Mouse (Mus musculus): ENCODE measurements around the gene Ly6g6f. TPM values are rescaled to one million over a fixed set of nuclear protein-coding genes. Genes with fewer than 3 reads are reported as not detected.

The Ly6g6f gene
- polyA plus RNA-seq, 1 experiment from 2014 or later = not detected

- peak; percentile 98 for ATAC-seq
- Histone ChIP-seq H3K4me3 (ENCODE audit: low read depth, low read length) (peak within 1 kb of the TSS; percentile 64), H3K9me3 (replicated peaks; ENCODE audit: control insufficient read depth, low read length, poor library complexity, severe bottlenecking) (no peaks in the 10 kb centered on the region), H3K27me3 (ENCODE audit: control insufficient read depth, insufficient read depth, low read depth, low read length) (no peaks in the 10 kb centered on the region), H3K9ac (ENCODE audit: low read depth, low read length) (peak within 1 kb of the TSS; percentile 95), H3K4me1 (ENCODE audit: control insufficient read depth, insufficient read depth, low read length) (peaks cover 12% of the 10 kb centered on the region), H3K36me3 (ENCODE audit: control insufficient read depth, insufficient read depth, low read length) (peaks cover 14% of the 10 kb centered on the region; the same call in 1 of the 2 replicates), H3K27ac (ENCODE audit: low read length) (peak within 1 kb of the TSS; percentile 99), H3K4me2 (ENCODE audit: low read length) (peak within 1 kb of the TSS; percentile 57)
- WGBS = 4% methylated on average over 63 of the region's 67 CpGs
Observed at GRCm38 (mm10) chr17:35088825-35089644, 3.6 kb upstream of the Ly6g6f start, which contains the start of gene Abhd16a. Abhd16a (plus strand) TSS chr17:35089263.

DNA sequence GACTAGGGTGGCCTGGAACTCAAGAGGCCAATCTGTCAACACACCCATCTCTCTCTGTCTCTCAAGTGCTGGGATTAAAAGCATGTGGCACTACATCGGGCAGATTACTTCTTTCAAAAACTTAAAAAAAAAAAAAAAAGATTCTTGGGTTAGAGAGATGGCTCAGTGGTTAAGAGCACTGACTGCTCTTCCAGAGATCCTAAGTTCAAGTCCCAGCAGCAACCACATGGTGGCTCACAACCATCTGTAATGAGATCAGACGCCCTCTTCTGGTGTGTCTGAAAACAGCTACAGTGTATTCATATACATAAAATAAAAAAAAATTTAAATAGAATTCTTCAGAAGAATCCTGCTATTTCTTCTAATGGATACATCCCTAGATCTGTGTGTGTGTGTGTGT is 2.7 kb upstream of the Ly6g6f start:
- Histone ChIP-seq H3K27me3 (ENCODE audit: control insufficient read depth, insufficient read depth, low read depth, low read length) (no peaks in the 10 kb centered on the region), H3K4me3 (ENCODE audit: low read depth, low read length) (no peak overlapping the region), H3K4me2 (ENCODE audit: low read length) (no peak overlapping the region), H3K4me1 (ENCODE audit: control insufficient read depth, insufficient read depth, low read length) (peaks cover 12% of the 10 kb centered on the region), H3K27ac (ENCODE audit: low read length) (no peak overlapping the region), H3K9ac (ENCODE audit: low read depth, low read length) (no peak overlapping the region), H3K9me3 (replicated peaks; ENCODE audit: control insufficient read depth, low read length, poor library complexity, severe bottlenecking) (no peaks in the 10 kb centered on the region), H3K36me3 (ENCODE audit: control insufficient read depth, insufficient read depth, low read length) (peaks cover 12% of the 10 kb centered on the region; the same call in 1 of the 2 replicates)
- 49% methylated on average over 2 of the region's 2 CpGs for WGBS
- ATAC-seq = no peak

- no peaks in the 10 kb centered on the region for H3K27me3 ChIP-seq (ENCODE audit: control insufficient read depth, insufficient read depth, low read depth, low read length)
- ATAC-seq = no peak
- no peak overlapping the region for H3K4me3 ChIP-seq (ENCODE audit: low read depth, low read length)
- no peaks in the 10 kb centered on the region for H3K4me1 ChIP-seq (ENCODE audit: control insufficient read depth, insufficient read depth, low read length)
- no peak overlapping the region for H3K9ac ChIP-seq (ENCODE audit: low read depth, low read length)
- no peaks in the 10 kb centered on the region for H3K9me3 ChIP-seq (replicated peaks; ENCODE audit: control insufficient read depth, low read length, poor library complexity, severe bottlenecking)
- H3K27ac ChIP-seq (ENCODE audit: low read length) = no peak overlapping the region
- no peaks in the 10 kb centered on the region for H3K36me3 ChIP-seq (ENCODE audit: control insufficient read depth, insufficient read depth, low read length)
- WGBS = 90% methylated on average over 3 of the region's 3 CpGs
- H3K4me2 ChIP-seq (ENCODE audit: low read length) = no peak overlapping the region
Observed at GRCm38 (mm10) chr17:35083929-35084497, 1.4 kb downstream of the Ly6g6f start.

DNA sequence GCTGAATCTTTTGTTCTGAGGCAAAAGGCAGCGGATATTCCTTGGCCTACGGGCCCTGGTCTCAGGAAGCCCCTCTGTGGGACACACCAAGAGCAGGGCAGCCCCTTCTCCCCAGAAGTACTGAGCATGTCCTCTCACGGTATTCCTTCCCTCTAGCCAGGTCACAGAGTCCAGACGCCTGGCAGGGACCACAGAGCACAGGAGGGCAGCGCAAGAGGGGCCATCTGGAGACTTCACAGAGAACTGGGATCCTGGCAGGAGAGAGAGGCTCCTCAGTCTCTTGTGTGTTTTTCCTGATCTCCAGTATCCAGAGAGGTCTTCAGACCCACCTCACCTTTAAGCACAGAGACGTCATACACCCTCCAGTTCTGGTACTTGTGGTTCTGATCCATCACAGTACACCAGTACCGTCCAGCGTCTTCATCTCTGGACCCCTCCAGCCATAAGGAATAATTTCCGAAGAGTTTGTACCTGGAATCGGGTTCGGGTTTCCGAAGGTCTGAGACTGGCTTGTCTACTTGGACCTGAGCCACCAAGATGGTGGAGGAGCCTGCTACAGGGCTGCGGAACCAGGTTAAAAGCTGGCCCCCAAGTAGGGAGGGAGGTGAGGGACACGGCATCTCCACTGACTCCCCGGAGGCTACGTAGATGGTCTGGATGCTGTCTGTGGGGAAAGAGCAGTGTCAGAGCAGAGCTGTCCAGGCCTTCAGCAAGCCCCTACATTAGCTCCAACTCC is 2.4 kb downstream of the Ly6g6f start:
- 84% methylated on average over 16 of the region's 16 CpGs for WGBS
- H3K27me3 ChIP-seq (ENCODE audit: control insufficient read depth, insufficient read depth, low read depth, low read length) = no peaks in the 10 kb centered on the region
- H3K27ac ChIP-seq (ENCODE audit: low read length) = no peak overlapping the region
- no peak overlapping the region for H3K9ac ChIP-seq (ENCODE audit: low read depth, low read length)
- no peak for ATAC-seq
- H3K36me3 ChIP-seq (ENCODE audit: control insufficient read depth, insufficient read depth, low read length) = no peaks in the 10 kb centered on the region
- no peaks in the 10 kb centered on the region for H3K4me1 ChIP-seq (ENCODE audit: control insufficient read depth, insufficient read depth, low read length)
- H3K9me3 ChIP-seq (replicated peaks; ENCODE audit: control insufficient read depth, low read length, poor library complexity, severe bottlenecking) = no peaks in the 10 kb centered on the region
- no peak overlapping the region for H3K4me3 ChIP-seq (ENCODE audit: low read depth, low read length)
- no peak overlapping the region for H3K4me2 ChIP-seq (ENCODE audit: low read length)

DNA sequence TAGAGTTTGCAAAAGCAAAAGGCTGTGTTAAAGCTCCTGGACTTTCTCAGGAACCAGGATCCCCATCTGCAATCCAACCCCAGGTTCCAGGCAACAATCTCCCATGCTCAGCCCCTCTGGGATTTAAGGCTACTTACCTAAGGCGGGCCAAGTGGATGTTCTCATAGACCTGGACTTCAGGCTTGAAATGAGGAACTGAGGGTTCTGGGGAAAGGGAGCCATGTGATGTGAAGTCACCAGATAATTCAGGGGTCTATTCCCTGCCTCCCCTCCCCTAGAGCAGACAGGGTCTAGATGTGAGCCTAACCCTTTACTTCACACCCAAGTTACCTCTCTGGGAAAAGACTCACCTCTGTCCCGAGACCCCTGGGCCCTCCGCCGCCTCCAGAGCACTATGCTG is 4.7 kb downstream of the Ly6g6f start:
- no peak overlapping the region for H3K4me2 ChIP-seq (ENCODE audit: low read length)
- no peaks in the 10 kb centered on the region for H3K27me3 ChIP-seq (ENCODE audit: control insufficient read depth, insufficient read depth, low read depth, low read length)
- no peak overlapping the region for H3K4me3 ChIP-seq (ENCODE audit: low read depth, low read length)
- WGBS = 84% methylated on average over 4 of the region's 4 CpGs
- ATAC-seq = no peak
- H3K27ac ChIP-seq (ENCODE audit: low read length) = no peak overlapping the region
- no peaks in the 10 kb centered on the region for H3K9me3 ChIP-seq (replicated peaks; ENCODE audit: control insufficient read depth, low read length, poor library complexity, severe bottlenecking)
- H3K36me3 ChIP-seq (ENCODE audit: control insufficient read depth, insufficient read depth, low read length) = no peaks in the 10 kb centered on the region
- no peak overlapping the region for H3K9ac ChIP-seq (ENCODE audit: low read depth, low read length)
- H3K4me1 ChIP-seq (ENCODE audit: control insufficient read depth, insufficient read depth, low read length) = no peaks in the 10 kb centered on the region

DNA sequence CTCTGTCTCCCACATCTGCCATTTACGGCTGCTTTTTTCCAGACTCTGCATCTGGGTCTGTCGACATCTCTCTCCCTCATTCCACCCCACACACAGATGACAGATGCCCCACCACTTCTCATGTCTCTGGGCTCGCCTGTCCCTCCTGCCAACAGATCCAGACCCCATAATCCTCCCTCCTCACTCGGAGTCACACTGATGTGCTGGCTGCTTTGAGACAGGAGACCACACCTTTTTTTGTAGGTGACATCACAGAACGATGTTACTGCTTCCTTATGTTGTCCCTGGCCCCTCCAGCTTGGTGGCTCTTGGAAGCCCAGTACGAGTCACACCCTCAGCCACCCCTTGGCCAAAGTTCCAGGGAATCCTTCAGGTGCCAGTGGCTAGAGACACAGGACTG is 5.2 kb downstream of the Ly6g6f start:
- no peak overlapping the region for H3K27ac ChIP-seq (ENCODE audit: low read length)
- H3K9me3 ChIP-seq (replicated peaks; ENCODE audit: control insufficient read depth, low read length, poor library complexity, severe bottlenecking) = no peaks in the 10 kb centered on the region
- H3K36me3 ChIP-seq (ENCODE audit: control insufficient read depth, insufficient read depth, low read length) = no peaks in the 10 kb centered on the region
- H3K4me3 ChIP-seq (ENCODE audit: low read depth, low read length) = no peak overlapping the region
- no peak for ATAC-seq
- no peaks in the 10 kb centered on the region for H3K4me1 ChIP-seq (ENCODE audit: control insufficient read depth, insufficient read depth, low read length)
- peak overlapping the region; percentile 10; the same call in 1 of the 2 replicates for H3K9ac ChIP-seq (ENCODE audit: low read depth, low read length)
- no peak overlapping the region for H3K4me2 ChIP-seq (ENCODE audit: low read length)
- 55% methylated on average over 6 of the region's 6 CpGs for WGBS
- H3K27me3 ChIP-seq (ENCODE audit: control insufficient read depth, insufficient read depth, low read depth, low read length) = no peaks in the 10 kb centered on the region

- no peaks in the 10 kb centered on the region for H3K9me3 ChIP-seq (replicated peaks; ENCODE audit: control insufficient read depth, low read length, poor library complexity, severe bottlenecking)
- 78% methylated on average over 9 of the region's 9 CpGs for WGBS
- peak overlapping the region; percentile 10; the same call in 1 of the 2 replicates for H3K9ac ChIP-seq (ENCODE audit: low read depth, low read length)
Observed at GRCm38 (mm10) chr17:35079778-35080177, 5.6 kb downstream of the Ly6g6f start.

GRCm38 (mm10) chr17:35077786-35078233 is 7.6 kb downstream of the Ly6g6f start, which contains the start of gene Ly6g6d:
Ly6g6d (minus strand) TSS chr17:35078065.
- H3K4me2 ChIP-seq (ENCODE audit: low read length) = peak within 1 kb of the TSS; percentile 46
- H3K27ac ChIP-seq (ENCODE audit: low read length) = no peak within 1 kb of the TSS
- no peaks in the 10 kb centered on the region for H3K27me3 ChIP-seq (ENCODE audit: control insufficient read depth, insufficient read depth, low read depth, low read length)
- no peaks in the 10 kb centered on the region for H3K4me1 ChIP-seq (ENCODE audit: control insufficient read depth, insufficient read depth, low read length)
- no peaks in the 10 kb centered on the region for H3K36me3 ChIP-seq (ENCODE audit: control insufficient read depth, insufficient read depth, low read length)
- no peaks in the 10 kb centered on the region for H3K9me3 ChIP-seq (replicated peaks; ENCODE audit: control insufficient read depth, low read length, poor library complexity, severe bottlenecking)
- WGBS = 12% methylated on average over 14 of the region's 14 CpGs
- H3K9ac ChIP-seq (ENCODE audit: low read depth, low read length) = peak within 1 kb of the TSS; percentile 54; the same call in 1 of the 2 replicates
- H3K4me3 ChIP-seq (ENCODE audit: low read depth, low read length) = peak within 1 kb of the TSS; percentile 26
- ATAC-seq = peak; percentile 36; the same call in 1 of the 2 replicates

More at GRCm38 (mm10) chr17:35079778-35080177, 5.6 kb downstream of the Ly6g6f start:
- H3K27ac ChIP-seq (ENCODE audit: low read length) = no peak overlapping the region
- H3K4me2 ChIP-seq (ENCODE audit: low read length) = no peak overlapping the region
- H3K4me3 ChIP-seq (ENCODE audit: low read depth, low read length) = no peak overlapping the region
- H3K36me3 ChIP-seq (ENCODE audit: control insufficient read depth, insufficient read depth, low read length) = no peaks in the 10 kb centered on the region
- ATAC-seq = no peak
- no peaks in the 10 kb centered on the region for H3K27me3 ChIP-seq (ENCODE audit: control insufficient read depth, insufficient read depth, low read depth, low read length)
- H3K4me1 ChIP-seq (ENCODE audit: control insufficient read depth, insufficient read depth, low read length) = no peaks in the 10 kb centered on the region
